In genomic region chr4:62360805-62361455, GRCm38 (mm10) we compare ENCODE assay signal across 8 mouse cellular contexts. TPM values are rescaled to one million over a fixed set of nuclear protein-coding genes. Genes with fewer than 3 reads are reported as not detected.
DNase-seq lines count a peak whose midpoint lies in the region; ATAC-seq and TF ChIP-seq lines count a peak whose summit lies in the region.

No protein-coding gene starts in this region.

- peak overlapping the region; percentile 70 for H3K4me2 ChIP-seq in lung, embryonic 14.5 days
- peak overlapping the region; percentile 83 for H3K4me2 ChIP-seq in hindbrain, embryonic 12.5 days (replicated peaks)
- peak overlapping the region; percentile 80 for H3K4me2 ChIP-seq in midbrain, embryonic 11.5 days

- H3K36me3 ChIP-seq in lung, embryonic 14.5 days (ENCODE audit: insufficient read depth) = no peaks in the 10 kb centered on the region
- no peaks in the 10 kb centered on the region for H3K36me3 ChIP-seq in hindbrain, embryonic 12.5 days
- no peaks in the 10 kb centered on the region for H3K36me3 ChIP-seq in midbrain, embryonic 11.5 days (ENCODE audit: control insufficient read depth, insufficient read depth, low read length)

- under 1% methylated on average over 22 of the region's 22 CpGs for WGBS in lung, embryonic 14.5 days
- under 1% methylated on average over 22 of the region's 22 CpGs for whole genome bisulfite sequencing in hindbrain, embryonic 12.5 days
- under 1% methylated on average over 21 of the region's 22 CpGs for WGBS in midbrain, embryonic 11.5 days

- ATAC-seq in lung, embryonic 14.5 days (ENCODE audit: insufficient read depth) = peak; percentile 8
- peak; percentile 9 for ATAC-seq in hindbrain, embryonic 12.5 days (ENCODE audit: low FRiP score)
- peak; percentile 3; the same call in 1 of the 2 replicates for ATAC-seq in midbrain, embryonic 11.5 days (ENCODE audit: low FRiP score)

- H3K27ac ChIP-seq in lung, embryonic 14.5 days (ENCODE audit: low read depth) = peak overlapping the region; percentile 58; the same call in 1 of the 2 replicates
- H3K27ac ChIP-seq in cortical plate, adult 2 months (ENCODE audit: insufficient read depth, low read length) = no peak overlapping the region
- peak overlapping the region; percentile 64 for H3K27ac ChIP-seq in hindbrain, embryonic 12.5 days
- H3K27ac ChIP-seq in midbrain, embryonic 11.5 days (ENCODE audit: low read depth, low read length) = 0 out of 2 replicates have a peak overlapping the region, but pooled peaks have one; percentile 40

- H3K9me3 ChIP-seq in lung, embryonic 14.5 days (ENCODE audit: low read depth, low read length) = no peaks in the 10 kb centered on the region
- H3K9me3 ChIP-seq in hindbrain, embryonic 12.5 days (replicated peaks) = no peaks in the 10 kb centered on the region
- H3K9me3 ChIP-seq in midbrain, embryonic 11.5 days (ENCODE audit: control insufficient read depth, low read length) = no peaks in the 10 kb centered on the region

- no peaks in the 10 kb centered on the region for H3K27me3 ChIP-seq in lung, embryonic 14.5 days (ENCODE audit: insufficient read depth, low read length)
- no peaks in the 10 kb centered on the region for H3K27me3 ChIP-seq in hindbrain, embryonic 12.5 days
- no peaks in the 10 kb centered on the region for H3K27me3 ChIP-seq in midbrain, embryonic 11.5 days (ENCODE audit: control insufficient read depth, insufficient read depth, low read length)

- H3K9ac ChIP-seq in lung, embryonic 14.5 days = peak overlapping the region; percentile 63
- H3K9ac ChIP-seq in hindbrain, embryonic 12.5 days = peak overlapping the region; percentile 72
- peak overlapping the region; percentile 81 for H3K9ac ChIP-seq in midbrain, embryonic 11.5 days (ENCODE audit: low read length)

- no peak for DNase-seq in lung, embryonic 14.5 days
- DNase-seq in lung, adult 18-20 months = no peak
- peak; percentile 94 for DNase-seq in midbrain, embryonic 11.5 days (ENCODE audit: low spot score, missing footprints)
- DNase-seq in adrenal gland, postnatal 10 days = no peak
- DNase-seq in adrenal gland, adult 2 months = no peak
- DNase-seq in left cerebral cortex, postnatal 36 days (ENCODE audit: low spot score in 2 of 2) = no peak

- no peak for TF ChIP-seq CTCF in lung, embryonic 14.5 days (IDR thresholded peaks at IDR 0.05; ENCODE audit: low read depth)
- TF ChIP-seq CTCF in cortical plate, adult 2 months (IDR thresholded peaks at IDR 0.05; ENCODE audit: extremely low read depth, insufficient read depth, low read length) = no peak

- intact Hi-C loops in left cerebral cortex, postnatal 36 days (cut with DNase I) = loop anchor here (2.0 kb wide), 1 partner anchor 48 kb away; the partner anchor contains the start of genes Cdc26 and Prpf4

- no peak for TF ChIP-seq POLR2A in cortical plate, adult 2 months (IDR thresholded peaks at IDR 0.05; ENCODE audit: extremely low read depth, insufficient read depth, low read length)

- H3K4me1 ChIP-seq in lung, embryonic 14.5 days (ENCODE audit: insufficient read depth) = 0 out of 2 replicates have a peak, but pooled peaks cover 7% of the 10 kb centered on the region
- no peaks in the 10 kb centered on the region; the same call in 1 of the 2 replicates for H3K4me1 ChIP-seq in cortical plate, adult 2 months (ENCODE audit: control insufficient read depth, insufficient read depth, low read length)
- peaks cover 19% of the 10 kb centered on the region for H3K4me1 ChIP-seq in hindbrain, embryonic 12.5 days
- peaks cover 12% of the 10 kb centered on the region for H3K4me1 ChIP-seq in midbrain, embryonic 11.5 days (ENCODE audit: control insufficient read depth, insufficient read depth, low read length)

- H3K4me3 ChIP-seq in lung, embryonic 14.5 days (ENCODE audit: low read depth, low read length) = peak overlapping the region; percentile 77
- H3K4me3 ChIP-seq in cortical plate, adult 2 months (ENCODE audit: insufficient read depth, low read length) = peak overlapping the region; percentile 80
- H3K4me3 ChIP-seq in hindbrain, embryonic 12.5 days = peak overlapping the region; percentile 74
- H3K4me3 ChIP-seq in midbrain, embryonic 11.5 days (ENCODE audit: low read depth, low read length) = peak overlapping the region; percentile 61

RNA-seq across cellular contexts. Expression of gene Slc31a1, which starts 0.4 kb away (rescaled TPM):
- polyA plus RNA-seq in lung, embryonic 14.5 days (2014; fragmentation: Nextera tagmentation; extraction: Ambion mirVana) = 44.4 and 50.8 TPM in 2 replicates
- 17.1 and 18.1 TPM in 2 replicates for polyA plus RNA-seq in cortical plate, adult 2 months (2012; rRNA removed)
- 45.2 and 48.5 TPM in 2 replicates for polyA plus RNA-seq in hindbrain, embryonic 12.5 days (2016; fragmentation: Nextera tagmentation; extraction: Ambion mirVana)
- polyA plus RNA-seq in midbrain, embryonic 11.5 days (2014; fragmentation: Nextera tagmentation; extraction: Ambion mirVana) = 50.2 and 52.4 TPM in 2 replicates
- total RNA-seq in adrenal gland, postnatal 10 days (2021) = 10 to 100 TPM; 59.3 to 59.5 TPM
- total RNA-seq in adrenal gland, adult 2 months (2021) = 10 to 100 TPM; 50.1 to 50.7 TPM
- polyA plus RNA-seq in adrenal gland, adult 2 months (2012; rRNA removed) = 11.6 and 12.3 TPM in 2 replicates
- 10 to 100 TPM; 14.2 to 15.2 TPM for total RNA-seq in left cerebral cortex, postnatal 36 days (2021)

RNA-seq across cellular contexts. Expression of gene Fkbp15, which starts 0.6 kb away (rescaled TPM):
- polyA plus RNA-seq in lung, embryonic 14.5 days (2014; fragmentation: Nextera tagmentation; extraction: Ambion mirVana) = 24.6 and 26.6 TPM in 2 replicates
- 26.1 and 27.2 TPM in 2 replicates for polyA plus RNA-seq in cortical plate, adult 2 months (2012; rRNA removed)
- 25.9 and 26.4 TPM in 2 replicates for polyA plus RNA-seq in hindbrain, embryonic 12.5 days (2016; fragmentation: Nextera tagmentation; extraction: Ambion mirVana)
- 17.9 and 19.6 TPM in 2 replicates for polyA plus RNA-seq in midbrain, embryonic 11.5 days (2014; fragmentation: Nextera tagmentation; extraction: Ambion mirVana)
- total RNA-seq in adrenal gland, postnatal 10 days (2021) = 10 to 100 TPM; 30.1 to 36.6 TPM
- total RNA-seq in adrenal gland, adult 2 months (2021) = 10 to 100 TPM; 35.2 to 36.9 TPM
- 21.8 and 27.4 TPM in 2 replicates for polyA plus RNA-seq in adrenal gland, adult 2 months (2012; rRNA removed)
- 10 to 100 TPM; 34.5 to 38.9 TPM for total RNA-seq in left cerebral cortex, postnatal 36 days (2021)

RNA-seq across cellular contexts. Expression of gene Cdc26, which starts 47.5 kb away (rescaled TPM):
- polyA plus RNA-seq in lung, embryonic 14.5 days (2014; fragmentation: Nextera tagmentation; extraction: Ambion mirVana) = 175 and 180 TPM in 2 replicates
- polyA plus RNA-seq in cortical plate, adult 2 months (2012; rRNA removed) = 47.8 and 48.3 TPM in 2 replicates
- polyA plus RNA-seq in hindbrain, embryonic 12.5 days (2016; fragmentation: Nextera tagmentation; extraction: Ambion mirVana) = 136 and 147 TPM in 2 replicates
- 176 and 178 TPM in 2 replicates for polyA plus RNA-seq in midbrain, embryonic 11.5 days (2014; fragmentation: Nextera tagmentation; extraction: Ambion mirVana)
- total RNA-seq in adrenal gland, postnatal 10 days (2021) = 10 to 100 TPM; 60.0 to 70.8 TPM
- 10 to 100 TPM; 62.0 to 67.5 TPM for total RNA-seq in adrenal gland, adult 2 months (2021)
- 7.9 and 12.5 TPM in 2 replicates for polyA plus RNA-seq in adrenal gland, adult 2 months (2012; rRNA removed)
- 10 to 100 TPM; 44.0 to 44.1 TPM for total RNA-seq in left cerebral cortex, postnatal 36 days (2021)

RNA-seq across cellular contexts. Expression of gene Prpf4, which starts 47.7 kb away (rescaled TPM):
- polyA plus RNA-seq in lung, embryonic 14.5 days (2014; fragmentation: Nextera tagmentation; extraction: Ambion mirVana) = 29.3 and 32.9 TPM in 2 replicates
- polyA plus RNA-seq in cortical plate, adult 2 months (2012; rRNA removed) = 14.3 and 16.5 TPM in 2 replicates
- polyA plus RNA-seq in hindbrain, embryonic 12.5 days (2016; fragmentation: Nextera tagmentation; extraction: Ambion mirVana) = 20.8 and 21.2 TPM in 2 replicates
- polyA plus RNA-seq in midbrain, embryonic 11.5 days (2014; fragmentation: Nextera tagmentation; extraction: Ambion mirVana) = 28.0 and 29.9 TPM in 2 replicates
- 10 to 100 TPM; 19.8 to 21.3 TPM for total RNA-seq in adrenal gland, postnatal 10 days (2021)
- 10 to 100 TPM; 21.6 to 23.6 TPM for total RNA-seq in adrenal gland, adult 2 months (2021)
- 9.1 and 15.1 TPM in 2 replicates for polyA plus RNA-seq in adrenal gland, adult 2 months (2012; rRNA removed)
- 10 to 100 TPM; 12.1 to 12.4 TPM for total RNA-seq in left cerebral cortex, postnatal 36 days (2021)
